Mouse (Mus musculus) gastrocnemius, adult 2 months (tissue): ENCODE measurements around the gene Tmem238l. TPM values are rescaled to one million over a fixed set of nuclear protein-coding genes. Genes with fewer than 3 reads are reported as not detected.

Source experiments
- DNase-seq: peaks from one replicate; pipeline ENCODE4 v3.0.0; 2022
- H3K27ac ChIP-seq: fragments of 200-600 bp; 2 replicates; pipeline ENCODE4 v1.8.1; 2022; ENCODE audit warnings: mild to moderate bottlenecking
- H3K4me3 ChIP-seq: fragments of 200-600 bp; 2 replicates; pipeline ENCODE4 v1.8.1; 2022; ENCODE audit warnings: mild to moderate bottlenecking, moderate library complexity
- CTCF ChIP-seq: fragments of 200-600 bp; IDR thresholded peaks from 2 replicates; pipeline ENCODE4 v1.8.1; 2022; ENCODE audit warnings: antibody characterized with exemption, mild to moderate bottlenecking, moderate library complexity
- intact Hi-C: fragments of 180-260 bp; cut with DNase I; formaldehyde crosslinking; loops from one replicate; pipeline ENCODE4 v1.15.1; 2025
- total RNA-seq, 2 experiments: library from RNA; stranded (reverse); gene quantifications; 2 replicates each; pipeline ENCODE4 v1.2.3; 2021

The Tmem238l gene
- total RNA-seq, 2 experiments from 2014 or later, result not detected

DNA sequence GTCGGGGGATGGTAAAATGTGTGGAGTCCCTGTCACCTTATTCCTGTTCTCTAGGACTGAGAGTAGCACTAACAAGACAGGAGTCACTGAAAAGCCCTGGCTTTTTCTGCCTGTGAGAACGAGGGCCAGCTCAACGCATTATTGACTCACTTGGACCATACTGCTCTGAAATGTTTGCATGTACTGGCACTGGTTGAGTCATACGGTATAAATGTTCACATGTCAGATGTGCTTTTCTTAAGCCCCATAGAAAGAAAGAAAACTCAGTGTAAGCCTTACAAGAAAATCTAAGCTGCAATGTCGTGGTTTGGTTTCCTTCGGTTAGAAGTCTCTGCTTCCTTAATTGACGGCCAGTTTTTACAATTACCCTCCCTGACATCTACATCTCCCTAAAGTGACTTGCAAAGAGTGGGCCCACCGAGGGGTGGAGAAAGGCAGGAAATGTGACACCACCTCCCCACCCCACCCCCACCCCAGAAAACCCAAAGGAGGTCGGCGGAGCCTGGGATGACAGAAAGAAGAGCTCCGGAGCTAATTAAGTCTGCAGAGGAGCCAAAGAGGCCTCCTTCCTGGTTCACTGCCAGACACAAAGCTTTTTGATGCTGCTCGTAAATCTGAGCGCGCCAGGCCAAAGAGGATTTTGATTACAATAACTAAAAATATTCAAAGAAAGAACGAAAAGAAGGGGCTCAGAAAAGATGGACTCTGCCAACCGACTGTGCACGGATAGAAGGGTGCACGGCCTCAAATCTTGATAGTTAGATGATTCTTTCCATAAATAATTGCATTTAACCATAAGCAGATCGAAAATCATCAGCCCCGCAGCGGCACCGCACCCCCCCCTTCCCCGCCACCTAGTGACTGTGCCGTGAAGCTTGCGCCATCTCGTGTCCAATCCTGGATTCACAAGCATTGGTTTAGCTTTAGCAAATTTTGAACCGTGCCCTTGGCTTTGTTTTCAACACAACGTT, 28.0 kb downstream of the Tmem238l start:
- intact Hi-C loops, result loop anchor here (1.0 to 2.0 kb wide), 2 partner anchors 70 to 78 kb away; no protein-coding TSS in a partner anchor
- DNase-seq, result peak; percentile 79
- peak overlapping the region; percentile 39 for H3K27ac ChIP-seq
- TF ChIP-seq CTCF, result peak; percentile 87; the same call in 1 of the 2 replicates
- peak overlapping the region; percentile 85 for H3K4me3 ChIP-seq

DNA sequence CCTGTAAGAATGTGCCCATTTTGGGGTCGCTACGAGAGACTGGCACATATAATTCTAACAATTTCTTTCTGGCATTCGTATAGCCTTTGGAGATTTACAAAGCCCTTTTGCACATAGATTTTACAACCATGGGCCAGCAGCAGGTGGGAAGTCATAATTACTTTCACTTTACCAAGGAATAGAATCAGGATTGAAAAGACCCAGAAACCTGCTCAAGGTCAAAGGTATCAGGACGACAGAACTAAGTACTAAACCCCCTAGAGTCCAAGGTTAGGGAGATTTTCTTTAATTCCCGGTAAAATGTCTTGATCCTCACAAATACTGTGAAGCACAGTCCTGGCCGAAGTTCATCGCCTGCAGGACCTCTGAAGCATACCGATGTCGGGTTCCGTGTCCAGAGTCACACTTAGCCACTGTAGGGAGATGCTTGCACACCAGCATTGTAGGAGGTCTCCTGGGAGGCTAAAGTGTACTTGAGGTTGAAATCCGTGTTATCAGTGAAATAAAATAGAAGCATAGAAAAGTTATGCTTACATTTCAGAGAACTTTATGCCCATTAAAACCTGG, 28.8 kb downstream of the Tmem238l start:
- DNase-seq, result no peak
- peak overlapping the region; percentile 39 for H3K27ac ChIP-seq
- H3K4me3 ChIP-seq, result peak overlapping the region; percentile 85
- TF ChIP-seq CTCF, result no peak
- intact Hi-C loops, result loop anchor here (2.0 kb wide), 1 partner anchor 70 kb away; no protein-coding TSS in a partner anchor

DNA sequence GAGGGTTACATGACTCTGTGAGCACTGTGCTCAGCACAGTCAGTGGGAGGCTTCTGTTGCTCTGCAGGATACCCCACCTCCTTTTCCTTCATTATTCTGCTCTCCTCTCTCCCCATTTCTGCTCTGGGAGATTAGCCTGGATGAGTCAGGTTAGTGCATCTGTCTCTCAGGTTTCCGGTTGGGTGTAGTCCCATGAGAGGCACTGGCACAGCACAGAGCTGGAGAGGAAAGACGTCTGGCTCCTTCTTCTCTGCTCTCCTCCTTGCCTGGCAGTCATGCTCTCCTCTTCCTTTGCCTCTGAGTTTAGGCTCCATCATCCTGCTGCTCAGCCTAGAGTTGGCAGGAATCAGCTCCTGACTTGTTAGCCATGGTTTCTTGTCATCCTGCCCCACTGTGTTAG, 35.7 kb downstream of the Tmem238l start:
- intact Hi-C loops, result no loop called here

DNA sequence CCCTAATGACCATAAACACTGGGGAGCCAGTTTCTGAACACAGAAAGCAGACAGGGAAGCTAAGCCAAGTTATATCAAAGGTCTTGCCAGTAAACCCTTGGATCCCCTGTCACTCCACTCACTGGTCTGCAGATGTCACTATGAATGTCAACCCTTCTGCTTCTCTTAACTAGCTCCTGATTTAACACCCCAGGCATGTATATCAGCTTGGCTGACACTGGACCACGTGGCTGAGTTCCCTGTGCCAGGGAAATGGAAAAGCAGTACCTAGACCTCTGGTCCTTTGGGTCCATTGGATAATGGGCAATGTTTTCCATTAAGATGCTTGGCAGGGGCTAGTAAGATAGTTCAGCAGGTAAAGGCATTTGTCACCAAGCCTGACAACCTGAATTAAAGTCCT, 37.2 kb downstream of the Tmem238l start:
- H3K4me3 ChIP-seq, result no peak overlapping the region
- TF ChIP-seq CTCF, result no peak
- intact Hi-C loops, result no loop called here
- no peak overlapping the region for H3K27ac ChIP-seq
- DNase-seq, result no peak

More for the DNA sequence above, 35.7 kb downstream of the Tmem238l start:
- DNase-seq, result no peak
- no peak overlapping the region for H3K4me3 ChIP-seq
- H3K27ac ChIP-seq, result no peak overlapping the region
- TF ChIP-seq CTCF, result no peak

- H3K27ac ChIP-seq, result no peak overlapping the region
- intact Hi-C loops, result no loop called here
- TF ChIP-seq CTCF, result no peak
- DNase-seq, result no peak
- no peak overlapping the region for H3K4me3 ChIP-seq
Observed at GRCm38 (mm10) chr11:66996446-66996845, 40.0 kb downstream of the Tmem238l start.

DNA sequence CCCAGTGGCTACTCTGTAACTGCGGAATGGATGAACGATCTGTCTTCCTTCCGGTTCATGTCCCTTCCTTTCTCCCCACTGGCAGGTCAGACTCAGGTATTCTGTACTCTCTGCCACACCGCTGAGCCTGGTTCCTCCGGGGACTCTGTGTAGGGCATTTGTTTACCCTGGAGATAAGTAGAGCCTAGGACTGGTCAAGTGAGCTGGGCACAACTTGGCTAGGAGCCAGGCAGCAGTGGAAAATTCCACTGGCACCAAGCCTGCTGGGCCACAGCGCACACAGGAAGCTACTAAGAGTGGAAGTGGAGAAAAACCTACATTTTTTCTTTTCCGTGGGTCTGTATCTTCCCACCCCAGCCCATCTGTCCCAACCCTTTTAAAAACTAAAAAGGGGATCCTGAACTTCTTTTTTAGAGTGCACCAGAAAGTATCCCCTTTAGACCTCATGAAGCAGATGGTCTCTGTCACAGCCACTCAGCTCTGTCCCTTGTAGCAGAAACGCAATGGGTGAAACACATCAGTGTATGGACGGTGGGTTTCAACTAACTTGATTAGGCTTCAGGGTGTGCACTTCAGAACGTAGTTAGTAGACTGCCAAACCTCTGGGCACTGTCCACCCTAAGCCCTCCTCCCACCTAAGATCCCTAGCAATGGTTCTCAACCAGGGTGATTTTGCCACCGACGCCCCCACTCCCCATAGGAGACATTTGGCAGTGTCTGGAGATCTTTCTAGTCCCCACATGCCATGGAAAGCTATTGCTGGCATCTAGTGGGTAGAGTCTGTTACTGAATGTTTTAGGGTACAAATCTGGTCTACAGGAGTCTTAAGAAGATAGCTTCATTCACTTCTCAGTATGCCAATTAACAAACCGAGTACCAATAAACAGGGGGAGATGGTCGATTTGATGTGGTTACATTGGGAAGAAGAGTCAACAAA, 42.3 kb downstream of the Tmem238l start:
- no peak for DNase-seq

GRCm38 (mm10) chr11:67000671-67001070, 44.2 kb downstream of the Tmem238l start:
- Histone ChIP-seq H3K4me3 (no peak overlapping the region), H3K27ac (no peak overlapping the region)
- intact Hi-C loops, result no loop called here
- no peak for DNase-seq
- no peak for TF ChIP-seq CTCF

More for the DNA sequence above, 42.3 kb downstream of the Tmem238l start:
- TF ChIP-seq CTCF, result no peak
- intact Hi-C loops, result no loop called here
- H3K4me3 ChIP-seq, result no peak overlapping the region
- no peak overlapping the region for H3K27ac ChIP-seq

- H3K27ac ChIP-seq, result no peak overlapping the region
- intact Hi-C loops, result no loop called here
- no peak for TF ChIP-seq CTCF
- DNase-seq, result no peak
- no peak overlapping the region for H3K4me3 ChIP-seq
Observed at GRCm38 (mm10) chr11:67001717-67002116, 45.3 kb downstream of the Tmem238l start.

- intact Hi-C loops, result no loop called here
- no peak overlapping the region for H3K4me3 ChIP-seq
- H3K27ac ChIP-seq, result no peak overlapping the region
- no peak for TF ChIP-seq CTCF
- DNase-seq, result no peak
Observed at GRCm38 (mm10) chr11:67002911-67003310, 46.5 kb downstream of the Tmem238l start.

DNA sequence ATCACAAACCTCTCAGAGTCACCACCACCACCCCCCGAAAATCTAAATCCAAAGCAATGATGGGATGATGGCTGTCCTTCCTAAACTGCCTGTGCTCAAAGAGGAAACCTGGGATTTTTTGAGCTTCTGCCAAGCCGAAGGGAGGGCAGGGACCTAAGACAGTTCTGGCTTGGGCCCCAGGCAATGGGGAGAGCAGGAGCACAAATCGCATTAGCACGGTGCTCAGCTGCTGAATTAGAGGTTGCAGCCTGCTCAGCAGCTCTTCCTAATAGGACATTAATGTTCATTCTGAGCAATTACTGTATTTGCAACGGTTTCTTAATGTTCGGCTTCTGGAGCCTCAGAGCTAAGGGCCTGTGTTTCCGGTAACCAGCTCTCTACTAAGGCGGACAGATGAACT, 51.5 kb downstream of the Tmem238l start:
- H3K4me3 ChIP-seq, result no peak overlapping the region
- no peak for TF ChIP-seq CTCF
- intact Hi-C loops, result no loop called here
- no peak for DNase-seq
- no peak overlapping the region for H3K27ac ChIP-seq

DNA sequence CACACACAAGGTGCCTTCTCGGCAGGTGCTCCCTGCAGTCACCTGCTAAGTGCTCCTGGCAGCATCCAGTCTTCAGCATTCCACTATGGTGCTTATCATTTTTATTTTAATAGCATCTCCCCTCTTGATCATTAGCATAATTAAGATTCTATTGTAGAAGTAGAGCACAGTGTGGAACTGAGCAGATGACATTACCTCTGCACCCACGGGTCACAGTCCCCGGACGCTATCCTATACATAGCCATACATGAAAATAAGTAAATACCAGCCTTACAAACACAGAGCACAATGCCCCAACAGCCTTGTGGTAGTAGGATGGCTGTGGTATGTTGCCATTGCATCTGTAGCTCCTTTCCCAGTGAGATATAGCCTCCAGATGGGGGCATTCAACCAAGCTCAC, 52.1 kb downstream of the Tmem238l start:
- no peak overlapping the region for H3K4me3 ChIP-seq
- TF ChIP-seq CTCF, result no peak
- H3K27ac ChIP-seq, result no peak overlapping the region
- intact Hi-C loops, result no loop called here
- DNase-seq, result no peak

GRCm38 (mm10) chr11:67010430-67010829, 54.0 kb downstream of the Tmem238l start:
- intact Hi-C loops, result no loop called here
- no peak for TF ChIP-seq CTCF
- Histone ChIP-seq H3K4me3 (no peak overlapping the region), H3K27ac (no peak overlapping the region)
- no peak for DNase-seq
